Mouse (Mus musculus): ENCODE results near the gene Ifna2. TPM values are rescaled to one million over a fixed set of nuclear protein-coding genes. Genes with fewer than 3 reads are reported as not detected.

Ifna2 gene
- polyA plus RNA-seq, 1 experiment from 2014 or later = not detected

DNA sequence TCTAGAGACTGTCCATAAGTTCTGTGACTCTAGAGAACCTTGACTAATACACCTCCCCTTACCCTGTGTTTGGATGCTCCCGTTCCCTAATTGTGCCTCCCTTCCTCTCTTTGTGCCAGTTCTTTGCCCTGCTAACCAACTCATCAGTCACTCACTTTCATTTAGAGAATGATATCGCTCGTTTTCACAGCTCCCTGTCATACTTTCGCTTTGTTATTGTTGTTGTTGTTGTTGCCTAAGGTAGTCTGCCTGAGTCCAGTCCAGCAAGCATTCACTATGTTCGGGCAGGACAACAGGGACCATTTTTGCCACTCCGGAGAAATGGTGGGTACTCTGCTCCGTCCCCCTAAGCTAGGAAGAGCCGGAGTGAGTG is 43.0 kb downstream of the Ifna2 start:
- Histone ChIP-seq H3K9ac (ENCODE audit: low read length) (peak overlapping the region; percentile 49), H3K9me3 (replicated peaks; ENCODE audit: control insufficient read depth, low read length) (no peaks in the 10 kb centered on the region), H3K4me3 (replicated peaks; ENCODE audit: low read length) (peak overlapping the region; percentile 47), H3K4me1 (ENCODE audit: control insufficient read depth, insufficient read depth, low read length) (no peaks in the 10 kb centered on the region), H3K27ac (ENCODE audit: low read length) (no peak overlapping the region), H3K4me2 (ENCODE audit: low read depth, low read length) (peak overlapping the region; percentile 50), H3K36me3 (ENCODE audit: control insufficient read depth, insufficient read depth, low read length) (no peaks in the 10 kb centered on the region), H3K27me3 (ENCODE audit: control insufficient read depth, insufficient read depth, low read length) (no peaks in the 10 kb centered on the region)
- no peak for ATAC-seq (ENCODE audit: insufficient read depth, low FRiP score)
- 53% methylated on average over 8 of the region's 8 CpGs for whole genome bisulfite sequencing

DNA sequence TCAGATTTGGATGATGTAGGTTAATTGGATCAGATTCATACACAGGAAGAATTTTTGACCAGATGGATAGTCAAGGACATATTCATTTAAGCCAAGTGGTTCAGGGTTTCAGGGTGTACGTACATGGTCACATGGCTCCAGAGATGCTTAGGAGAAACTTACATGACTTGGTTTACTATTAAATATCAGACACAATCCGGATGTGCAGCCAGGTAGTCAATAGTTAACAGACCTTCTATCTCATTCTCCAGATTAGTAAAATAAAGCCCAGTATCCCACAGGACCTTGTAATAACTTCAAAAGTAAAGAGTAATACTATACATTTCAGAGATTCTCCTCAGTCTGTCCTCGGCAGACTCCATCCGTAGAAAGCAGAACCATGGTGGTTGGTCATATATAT is 49.4 kb downstream of the Ifna2 start, which contains the start of gene C87499:
Gene C87499, minus strand, starts transcription at position 101 of the 400 bp plus-strand sequence.
- WGBS = 80% methylated on average over 4 of the region's 4 CpGs

More for the DNA sequence above, 49.4 kb downstream of the Ifna2 start, which contains the start of gene C87499:
- Histone ChIP-seq H3K4me1 (ENCODE audit: control insufficient read depth, insufficient read depth, low read length) (no peaks in the 10 kb centered on the region), H3K9ac (ENCODE audit: low read length) (no peak within 1 kb of the TSS), H3K9me3 (replicated peaks; ENCODE audit: control insufficient read depth, low read length) (no peaks in the 10 kb centered on the region), H3K27ac (ENCODE audit: low read length) (no peak within 1 kb of the TSS), H3K36me3 (ENCODE audit: control insufficient read depth, insufficient read depth, low read length) (no peaks in the 10 kb centered on the region), H3K4me3 (replicated peaks; ENCODE audit: low read length) (no peak within 1 kb of the TSS), H3K4me2 (ENCODE audit: low read depth, low read length) (no peak within 1 kb of the TSS), H3K27me3 (ENCODE audit: control insufficient read depth, insufficient read depth, low read length) (no peaks in the 10 kb centered on the region)
- no peak for ATAC-seq (ENCODE audit: insufficient read depth, low FRiP score)

Other genes starting within 250 kb of the Ifna2 start
- gene Hacd4, start 245.0 kb downstream of the Ifna2 start, polyA plus RNA-seq (2015; fragmentation: Nextera tagmentation; extraction: Ambion mirVana) = 10.6 and 12.0 TPM in 2 replicates
- not detected in 2 replicates for gene Ifnb1, start 161.1 kb downstream of the Ifna2 start, polyA plus RNA-seq (2015; fragmentation: Nextera tagmentation; extraction: Ambion mirVana)
- not detected in 2 replicates for gene Ifna15, start 125.7 kb downstream of the Ifna2 start, polyA plus RNA-seq (2015; fragmentation: Nextera tagmentation; extraction: Ambion mirVana)
- gene Ifna14, start 112.1 kb downstream of the Ifna2 start, polyA plus RNA-seq (2015; fragmentation: Nextera tagmentation; extraction: Ambion mirVana) = not detected in 2 replicates
- gene Ifna9, start 91.5 kb downstream of the Ifna2 start, polyA plus RNA-seq (2015; fragmentation: Nextera tagmentation; extraction: Ambion mirVana) = not detected in 2 replicates
- gene Ifna12, start 80.5 kb downstream of the Ifna2 start, polyA plus RNA-seq (2015; fragmentation: Nextera tagmentation; extraction: Ambion mirVana) = not detected in 2 replicates
- not detected in 2 replicates for gene C87499, start 49.5 kb downstream of the Ifna2 start, polyA plus RNA-seq (2015; fragmentation: Nextera tagmentation; extraction: Ambion mirVana)
- gene Ifna13, start 39.5 kb downstream of the Ifna2 start, polyA plus RNA-seq (2015; fragmentation: Nextera tagmentation; extraction: Ambion mirVana) = not detected in 2 replicates
- gene Ifna16, start 7.0 kb downstream of the Ifna2 start, polyA plus RNA-seq (2015; fragmentation: Nextera tagmentation; extraction: Ambion mirVana) = not detected in 2 replicates
- gene Ifnab, start 7.4 kb upstream of the Ifna2 start, polyA plus RNA-seq (2015; fragmentation: Nextera tagmentation; extraction: Ambion mirVana) = not detected in 2 replicates
- gene Gm26566, start 37.9 kb upstream of the Ifna2 start, polyA plus RNA-seq (2015; fragmentation: Nextera tagmentation; extraction: Ambion mirVana) = 0.36 and 0.51 TPM in 2 replicates
- 83.6 and 87.9 TPM in 2 replicates for gene Klhl9, start 38.6 kb upstream of the Ifna2 start, polyA plus RNA-seq (2015; fragmentation: Nextera tagmentation; extraction: Ambion mirVana)
- gene Gm13271, start 71.0 kb upstream of the Ifna2 start, polyA plus RNA-seq (2015; fragmentation: Nextera tagmentation; extraction: Ambion mirVana) = not detected in 2 replicates
- 0.19 and 0.26 TPM in 2 replicates for gene Gm13283, start 76.2 kb upstream of the Ifna2 start, polyA plus RNA-seq (2015; fragmentation: Nextera tagmentation; extraction: Ambion mirVana)
- 0.59 and 0.89 TPM in 2 replicates for gene Gm13290, start 89.9 kb upstream of the Ifna2 start, polyA plus RNA-seq (2015; fragmentation: Nextera tagmentation; extraction: Ambion mirVana)
- gene Gm13289, start 93.0 kb upstream of the Ifna2 start, polyA plus RNA-seq (2015; fragmentation: Nextera tagmentation; extraction: Ambion mirVana) = not detected in 2 replicates
- gene Gm13272, start 95.9 kb upstream of the Ifna2 start, polyA plus RNA-seq (2015; fragmentation: Nextera tagmentation; extraction: Ambion mirVana) = 0.28 TPM in 1 of 2 replicates, not detected in the other
- gene Ifnz, start 98.2 kb upstream of the Ifna2 start, polyA plus RNA-seq (2015; fragmentation: Nextera tagmentation; extraction: Ambion mirVana) = 0.48 TPM in 1 of 2 replicates, not detected in the other
- not detected in 2 replicates for gene Gm13276, start 101.8 kb upstream of the Ifna2 start, polyA plus RNA-seq (2015; fragmentation: Nextera tagmentation; extraction: Ambion mirVana)
- gene Gm13277, start 104.7 kb upstream of the Ifna2 start, polyA plus RNA-seq (2015; fragmentation: Nextera tagmentation; extraction: Ambion mirVana) = not detected in 2 replicates
- not detected in 2 replicates for gene Gm13278, start 107.6 kb upstream of the Ifna2 start, polyA plus RNA-seq (2015; fragmentation: Nextera tagmentation; extraction: Ambion mirVana)
- not detected in 2 replicates for gene Gm13275, start 110.6 kb upstream of the Ifna2 start, polyA plus RNA-seq (2015; fragmentation: Nextera tagmentation; extraction: Ambion mirVana)
- not detected in 2 replicates for gene Gm13279, start 113.5 kb upstream of the Ifna2 start, polyA plus RNA-seq (2015; fragmentation: Nextera tagmentation; extraction: Ambion mirVana)
- 0.70 and 1.1 TPM in 2 replicates for gene Gm13285, start 115.8 kb upstream of the Ifna2 start, polyA plus RNA-seq (2015; fragmentation: Nextera tagmentation; extraction: Ambion mirVana)
- not detected in 2 replicates for gene Gm13287, start 119.3 kb upstream of the Ifna2 start, polyA plus RNA-seq (2015; fragmentation: Nextera tagmentation; extraction: Ambion mirVana)
- 0.06 and 0.15 TPM in 2 replicates for gene Gm13288, start 121.6 kb upstream of the Ifna2 start, polyA plus RNA-seq (2015; fragmentation: Nextera tagmentation; extraction: Ambion mirVana)
- not detected in 2 replicates for gene Ifna7, start 132.3 kb upstream of the Ifna2 start, polyA plus RNA-seq (2015; fragmentation: Nextera tagmentation; extraction: Ambion mirVana)
- not detected in 2 replicates for gene Ifna11, start 136.0 kb upstream of the Ifna2 start, polyA plus RNA-seq (2015; fragmentation: Nextera tagmentation; extraction: Ambion mirVana)
- gene Ifna6, start 143.5 kb upstream of the Ifna2 start, polyA plus RNA-seq (2015; fragmentation: Nextera tagmentation; extraction: Ambion mirVana) = not detected in 2 replicates
- not detected in 2 replicates for gene Ifna5, start 151.6 kb upstream of the Ifna2 start, polyA plus RNA-seq (2015; fragmentation: Nextera tagmentation; extraction: Ambion mirVana)
- not detected in 2 replicates for gene Ifna4, start 157.9 kb upstream of the Ifna2 start, polyA plus RNA-seq (2015; fragmentation: Nextera tagmentation; extraction: Ambion mirVana)
- not detected in 2 replicates for gene Ifna1, start 166.2 kb upstream of the Ifna2 start, polyA plus RNA-seq (2015; fragmentation: Nextera tagmentation; extraction: Ambion mirVana)
- not detected in 2 replicates for gene Ifne, start 196.3 kb upstream of the Ifna2 start, polyA plus RNA-seq (2015; fragmentation: Nextera tagmentation; extraction: Ambion mirVana)

All from stomach, embryonic 16.5 days (tissue).